Mouse (Mus musculus): Measurements from ENCODE around the gene Pspc1. TPM values are rescaled to one million over a fixed set of nuclear protein-coding genes. Genes with fewer than 3 reads are reported as not detected.
"Not testable (repeated sequence)": the region's sequence is repeated elsewhere in the genome, so short reads cannot be mapped to it uniquely, and the experiment has no call there.

The Pspc1 gene
- polyA plus RNA-seq, 1 experiment from 2014 or later, result 26.0 TPM

DNA sequence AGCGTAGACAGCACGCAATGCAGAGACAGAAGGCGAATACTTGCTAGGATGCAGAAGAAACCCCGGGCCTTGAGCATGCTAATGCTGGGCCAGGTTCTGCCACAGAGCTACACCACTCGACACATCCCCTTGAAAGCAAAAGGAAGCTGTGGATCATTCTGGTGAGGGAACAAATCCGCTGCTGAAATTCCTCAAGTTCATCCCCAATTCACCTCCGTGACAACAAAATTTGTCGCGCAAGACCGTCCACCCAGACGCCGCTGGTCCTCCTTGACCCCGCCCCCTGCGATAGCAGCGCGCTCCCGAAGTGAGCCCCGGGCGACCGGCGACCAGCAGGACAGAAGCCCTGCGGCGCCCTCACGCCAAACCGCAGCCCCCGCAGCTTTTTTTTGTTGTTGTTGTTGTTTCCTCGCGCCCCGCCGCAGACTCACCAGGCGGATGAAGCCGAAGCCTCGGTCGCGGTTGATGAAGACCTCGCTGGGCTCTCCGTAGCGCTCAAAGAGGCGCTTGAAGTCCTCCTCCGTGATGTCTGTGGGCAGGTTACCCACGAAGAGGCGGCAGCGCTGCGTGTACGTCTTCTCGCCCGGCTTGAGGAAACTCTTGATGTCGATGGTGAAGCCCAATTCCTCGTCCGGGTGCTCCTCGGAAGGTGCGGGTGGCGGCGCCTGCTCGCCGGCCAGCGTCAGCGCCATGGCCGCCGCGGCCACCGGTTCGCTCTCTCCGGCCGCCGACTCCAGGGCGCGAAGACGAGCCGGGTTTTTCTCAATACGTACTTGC is 568 bp downstream of the Pspc1 start:
- H3K27ac ChIP-seq, result peak overlapping the region; percentile 95
- H3K9ac ChIP-seq, result peak overlapping the region; percentile 94
- peak; percentile 33; the same call in 1 of the 2 replicates for ATAC-seq (ENCODE audit: borderline replicate concordance, extremely low read depth, low FRiP score, low TSS enrichment)
- no peaks in the 10 kb centered on the region for H3K9me3 ChIP-seq
- 0% methylated on average over 71 of the region's 71 CpGs for WGBS
- H3K36me3 ChIP-seq, result no peaks in the 10 kb centered on the region
- H3K27me3 ChIP-seq, result no peaks in the 10 kb centered on the region
- peak overlapping the region; percentile 82 for H3K4me3 ChIP-seq
- H3K4me1 ChIP-seq, result peaks cover 18% of the 10 kb centered on the region
- H3K4me2 ChIP-seq, result peak overlapping the region; percentile 68

DNA sequence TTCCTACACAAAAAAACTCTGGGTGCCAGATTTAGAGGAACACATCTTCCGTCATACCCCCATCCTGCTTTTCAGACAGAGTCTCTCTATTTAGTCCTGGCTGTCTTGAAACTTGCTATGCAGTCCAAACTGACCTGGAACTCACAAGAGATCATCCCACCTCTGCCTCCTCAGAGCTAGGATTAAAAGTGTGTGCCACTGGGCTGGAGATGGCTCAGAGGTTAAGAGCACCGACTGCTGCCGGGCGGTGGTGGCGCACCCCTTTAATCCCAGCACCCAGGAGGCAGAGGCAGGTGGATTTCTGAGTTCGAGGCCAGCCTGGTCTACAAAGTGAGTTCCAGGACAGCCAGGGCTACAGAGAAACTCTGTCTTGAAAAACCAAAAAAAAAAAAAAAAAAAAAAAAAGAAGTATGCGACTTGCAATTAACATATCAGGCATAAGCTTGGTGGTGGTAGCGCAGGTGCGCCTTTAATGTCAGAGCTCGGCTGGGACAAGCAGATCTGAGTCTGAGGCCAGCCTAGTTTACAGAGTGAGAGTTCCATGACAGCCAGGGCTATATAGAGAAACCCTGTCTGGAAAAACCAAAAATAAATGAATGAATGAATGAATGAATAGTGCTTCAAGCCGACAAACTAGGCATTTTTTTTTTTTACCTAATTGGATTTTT is 1.4 kb downstream of the Pspc1 start:
- Histone ChIP-seq H3K9me3 (no peaks in the 10 kb centered on the region), H3K36me3 (peaks cover 5% of the 10 kb centered on the region; the same call in 1 of the 2 replicates), H3K4me3 (peak overlapping the region; percentile 82), H3K27ac (no peak overlapping the region; the same call in 1 of the 2 replicates), H3K9ac (peak overlapping the region; percentile 94; the same call in 1 of the 2 replicates), H3K27me3 (no peaks in the 10 kb centered on the region), H3K4me2 (peak overlapping the region; percentile 68), H3K4me1 (peaks cover 18% of the 10 kb centered on the region)
- 17% methylated on average over 11 of the region's 11 CpGs for WGBS
- no peak for ATAC-seq (ENCODE audit: borderline replicate concordance, extremely low read depth, low FRiP score, low TSS enrichment)

- Histone ChIP-seq H3K4me1 (peaks cover 18% of the 10 kb centered on the region), H3K27ac (no peak overlapping the region), H3K27me3 (no peaks in the 10 kb centered on the region), H3K4me2 (peak overlapping the region; percentile 68), H3K36me3 (peaks cover 13% of the 10 kb centered on the region; the same call in 1 of the 2 replicates), H3K4me3 (peak overlapping the region; percentile 21; the same call in 1 of the 2 replicates), H3K9ac (no peak overlapping the region), H3K9me3 (no peaks in the 10 kb centered on the region)
- no peak for ATAC-seq (ENCODE audit: borderline replicate concordance, extremely low read depth, low FRiP score, low TSS enrichment)
- WGBS, result 37% methylated on average over 4 of the region's 4 CpGs
These were observed 2.7 kb downstream of the Pspc1 start for GRCm38 (mm10) chr14:56775416-56775815.

- not testable (repeated sequence) for H3K4me2 ChIP-seq; H3K4me3 ChIP-seq; H3K9ac ChIP-seq; H3K9me3 ChIP-seq; H3K27me3 ChIP-seq; H3K4me1 ChIP-seq; ATAC-seq (ENCODE audit: borderline replicate concordance, extremely low read depth, low FRiP score, low TSS enrichment); H3K27ac ChIP-seq
- peaks cover 49% of the 10 kb centered on the region for H3K36me3 ChIP-seq
- 91% methylated on average over 2 of the region's 2 CpGs for WGBS
These were observed 11.7 kb downstream of the Pspc1 start for GRCm38 (mm10) chr14:56766438-56766837.

DNA sequence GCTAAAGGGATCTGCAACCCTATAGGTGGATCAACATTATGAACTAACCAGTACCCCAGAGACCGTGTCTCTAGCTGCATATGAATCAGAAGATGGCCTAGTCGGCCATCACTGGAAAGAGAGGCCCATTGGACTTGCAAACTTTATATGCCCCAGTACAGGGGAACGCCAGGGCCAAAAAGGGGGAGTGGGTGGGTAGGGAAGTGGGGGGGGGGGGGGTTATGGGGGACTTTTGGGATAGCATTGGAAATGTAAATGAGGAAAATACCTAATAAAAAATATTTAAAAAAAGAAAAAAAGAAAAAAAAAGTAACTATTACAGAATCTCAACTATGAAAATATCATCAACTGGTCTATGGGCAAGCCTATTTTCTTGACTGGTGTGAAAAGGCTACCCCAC is 13.0 kb downstream of the Pspc1 start:
- H3K9me3 ChIP-seq; H3K4me3 ChIP-seq; H3K27ac ChIP-seq; H3K27me3 ChIP-seq; H3K9ac ChIP-seq; H3K4me2 ChIP-seq; H3K4me1 ChIP-seq; ATAC-seq (ENCODE audit: borderline replicate concordance, extremely low read depth, low FRiP score, low TSS enrichment): not testable (repeated sequence)
- peaks cover 53% of the 10 kb centered on the region for H3K36me3 ChIP-seq
- WGBS, result 90% methylated on average over 2 of the region's 3 CpGs

GRCm38 (mm10) chr14:56751282-56751681 is 26.8 kb downstream of the Pspc1 start:
- Histone ChIP-seq H3K9me3 (no peaks in the 10 kb centered on the region), H3K4me1 (no peaks in the 10 kb centered on the region), H3K9ac (no peak overlapping the region), H3K4me2 (no peak overlapping the region), H3K36me3 (peaks cover 44% of the 10 kb centered on the region), H3K4me3 (no peak overlapping the region), H3K27ac (no peak overlapping the region), H3K27me3 (no peaks in the 10 kb centered on the region)
- 89% methylated on average over 4 of the region's 4 CpGs for WGBS
- no peak for ATAC-seq (ENCODE audit: borderline replicate concordance, extremely low read depth, low FRiP score, low TSS enrichment)

DNA sequence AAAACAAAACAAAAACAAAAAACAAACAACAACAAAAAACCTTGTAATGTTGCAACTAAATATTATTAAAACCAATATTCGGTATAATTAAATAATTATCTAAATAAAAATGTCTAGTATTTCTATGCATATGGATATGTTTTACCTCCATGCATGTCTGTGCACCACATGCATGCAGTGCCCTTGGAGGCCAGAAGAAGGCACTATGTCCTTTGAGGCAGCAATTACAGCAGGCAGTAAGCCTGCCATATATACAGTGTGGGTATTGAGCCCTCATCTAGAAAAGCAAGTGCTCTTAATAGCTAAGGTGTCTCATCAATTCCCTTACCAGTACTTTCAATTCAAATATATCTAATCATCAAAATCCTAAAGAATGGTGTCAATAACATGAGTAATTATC is 37.9 kb downstream of the Pspc1 start:
- Histone ChIP-seq H3K27ac (no peak overlapping the region), H3K4me1 (no peaks in the 10 kb centered on the region), H3K27me3 (no peaks in the 10 kb centered on the region), H3K4me2 (no peak overlapping the region), H3K9me3 (no peaks in the 10 kb centered on the region), H3K9ac (no peak overlapping the region), H3K36me3 (peaks cover 11% of the 10 kb centered on the region; the same call in 1 of the 2 replicates), H3K4me3 (no peak overlapping the region)
- WGBS, result 97% methylated on average over 1 of the region's 1 CpGs
- no peak for ATAC-seq (ENCODE audit: borderline replicate concordance, extremely low read depth, low FRiP score, low TSS enrichment)

DNA sequence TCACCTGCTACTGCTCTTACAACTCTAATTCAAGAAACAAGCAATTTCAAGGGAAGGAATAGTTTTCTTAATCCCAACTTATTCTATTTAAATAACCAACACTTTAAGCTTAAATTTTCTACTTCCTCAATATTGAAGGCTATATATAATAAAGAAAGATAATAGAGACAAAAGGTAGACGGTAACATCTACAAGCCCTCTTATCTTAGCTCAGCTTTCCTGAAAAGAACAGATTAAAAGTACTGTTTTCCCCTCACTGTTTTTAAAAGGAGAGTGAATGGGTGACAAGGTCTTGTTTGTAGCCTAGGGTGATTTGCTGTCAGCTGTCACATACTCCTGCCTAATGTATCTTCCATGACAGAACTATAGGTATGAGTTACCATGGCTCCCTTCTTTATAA is 51.6 kb downstream of the Pspc1 start:
- WGBS, result 69% methylated on average over 1 of the region's 1 CpGs
- no peak overlapping the region for H3K4me3 ChIP-seq
- H3K27ac ChIP-seq, result no peak overlapping the region
- ATAC-seq (ENCODE audit: borderline replicate concordance, extremely low read depth, low FRiP score, low TSS enrichment), result no peak
- H3K9me3 ChIP-seq, result no peaks in the 10 kb centered on the region
- H3K27me3 ChIP-seq, result no peaks in the 10 kb centered on the region
- H3K9ac ChIP-seq, result no peak overlapping the region
- no peak overlapping the region for H3K4me2 ChIP-seq
- no peaks in the 10 kb centered on the region for H3K4me1 ChIP-seq
- H3K36me3 ChIP-seq, result peaks cover 4% of the 10 kb centered on the region; the same call in 1 of the 2 replicates

- Histone ChIP-seq H3K9ac (no peak overlapping the region), H3K36me3 (peaks cover 4% of the 10 kb centered on the region), H3K4me2 (no peak overlapping the region), H3K27me3 (no peaks in the 10 kb centered on the region), H3K4me1 (0 out of 2 replicates have a peak, but pooled peaks cover 3% of the 10 kb centered on the region), H3K27ac (no peak overlapping the region), H3K4me3 (no peak overlapping the region), H3K9me3 (no peaks in the 10 kb centered on the region)
- ATAC-seq (ENCODE audit: borderline replicate concordance, extremely low read depth, low FRiP score, low TSS enrichment), result no peak
- WGBS, result 38% methylated on average over 4 of the region's 4 CpGs
These were observed 72.4 kb downstream of the Pspc1 start for GRCm38 (mm10) chr14:56705687-56706086.

GRCm38 (mm10) chr14:56702644-56703043 is 75.5 kb downstream of the Pspc1 start:
- no peak overlapping the region for H3K4me2 ChIP-seq
- H3K27ac ChIP-seq, result no peak overlapping the region
- no peak overlapping the region for H3K9ac ChIP-seq
- no peak for ATAC-seq (ENCODE audit: borderline replicate concordance, extremely low read depth, low FRiP score, low TSS enrichment)
- H3K9me3 ChIP-seq, result no peaks in the 10 kb centered on the region
- H3K4me1 ChIP-seq, result 0 out of 2 replicates have a peak, but pooled peaks cover 3% of the 10 kb centered on the region
- WGBS, result 83% methylated on average over 4 of the region's 4 CpGs
- no peak overlapping the region for H3K4me3 ChIP-seq
- H3K27me3 ChIP-seq, result no peaks in the 10 kb centered on the region
- peaks cover 27% of the 10 kb centered on the region for H3K36me3 ChIP-seq

DNA sequence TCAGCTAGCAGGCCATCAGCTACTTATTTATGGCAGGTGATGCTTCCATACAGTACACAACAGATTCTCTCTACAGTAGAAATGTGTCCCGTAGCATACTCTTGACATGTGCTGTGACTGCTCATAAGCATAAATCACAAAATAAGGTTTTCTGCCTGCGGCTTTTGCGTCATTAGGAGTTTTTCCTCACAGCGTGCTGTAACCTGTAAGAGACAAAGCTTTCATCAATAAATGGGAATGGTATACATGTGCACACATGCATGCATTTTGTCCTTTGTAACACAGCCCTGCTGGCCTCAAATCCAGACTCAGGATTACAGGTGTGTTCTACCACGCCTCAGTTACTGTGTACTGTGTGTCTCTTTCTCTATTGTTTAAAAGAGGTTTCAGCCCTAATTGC is 80.3 kb downstream of the Pspc1 start:
- Histone ChIP-seq H3K9me3 (no peaks in the 10 kb centered on the region), H3K36me3 (peaks cover 67% of the 10 kb centered on the region), H3K4me2 (no peak overlapping the region), H3K4me1 (no peaks in the 10 kb centered on the region), H3K9ac (no peak overlapping the region), H3K27me3 (no peaks in the 10 kb centered on the region), H3K4me3 (no peak overlapping the region), H3K27ac (no peak overlapping the region)
- 91% methylated on average over 5 of the region's 5 CpGs for WGBS
- ATAC-seq (ENCODE audit: borderline replicate concordance, extremely low read depth, low FRiP score, low TSS enrichment), result no peak

- WGBS, result 73% methylated on average over 3 of the region's 3 CpGs
- no peak for ATAC-seq (ENCODE audit: borderline replicate concordance, extremely low read depth, low FRiP score, low TSS enrichment)
- no peaks in the 10 kb centered on the region for H3K4me1 ChIP-seq
- no peaks in the 10 kb centered on the region for H3K9me3 ChIP-seq
- no peak overlapping the region for H3K4me2 ChIP-seq
- H3K27ac ChIP-seq, result no peak overlapping the region
- H3K36me3 ChIP-seq, result peaks cover 79% of the 10 kb centered on the region
- H3K9ac ChIP-seq, result no peak overlapping the region
- no peak overlapping the region for H3K4me3 ChIP-seq
- H3K27me3 ChIP-seq, result no peaks in the 10 kb centered on the region
These were observed 82.6 kb downstream of the Pspc1 start for GRCm38 (mm10) chr14:56695495-56695894.

Measured in lung, embryonic 15.5 days (tissue).